Mouse (Mus musculus) bone marrow macrophage, adult 2 months (primary cell): ENCODE results near the gene Pqlc2.

Experiments used
- CTCF ChIP-seq: IDR thresholded peaks from 2 replicates; pipeline ENCODE4 v1.5.1; 2012; ENCODE audit warnings: low read depth, mild to moderate bottlenecking, low read length, moderate library complexity
- POLR2A ChIP-seq: IDR thresholded peaks from 2 replicates; pipeline ENCODE4 v1.6.1; 2012; ENCODE audit warnings: mild to moderate bottlenecking, low read depth, low read length, borderline replicate concordance

GRCm38 (mm10) chr4:139310171-139310898 is at the start of gene Pqlc2, which contains the start of gene Akr7a5:
- no peak for TF ChIP-seq CTCF
- peak; percentile 67; the same call in 1 of the 2 replicates for TF ChIP-seq POLR2A
